Mouse (Mus musculus): ENCODE measurements around the gene Tln1. TPM values are rescaled to one million over a fixed set of nuclear protein-coding genes. Genes with fewer than 3 reads are reported as not detected.

Gene Tln1
- total RNA-seq (2023), result 100 to 1,000 TPM; 547 to 593 TPM

GRCm38 (mm10) chr4:43561997-43562768 lies at the start of gene Tln1, which contains the start of gene Creb3:
Gene Tln1, minus strand, starts transcription at chr4:43562691.
Gene Creb3, plus strand, starts transcription at chr4:43562332.

DNA sequence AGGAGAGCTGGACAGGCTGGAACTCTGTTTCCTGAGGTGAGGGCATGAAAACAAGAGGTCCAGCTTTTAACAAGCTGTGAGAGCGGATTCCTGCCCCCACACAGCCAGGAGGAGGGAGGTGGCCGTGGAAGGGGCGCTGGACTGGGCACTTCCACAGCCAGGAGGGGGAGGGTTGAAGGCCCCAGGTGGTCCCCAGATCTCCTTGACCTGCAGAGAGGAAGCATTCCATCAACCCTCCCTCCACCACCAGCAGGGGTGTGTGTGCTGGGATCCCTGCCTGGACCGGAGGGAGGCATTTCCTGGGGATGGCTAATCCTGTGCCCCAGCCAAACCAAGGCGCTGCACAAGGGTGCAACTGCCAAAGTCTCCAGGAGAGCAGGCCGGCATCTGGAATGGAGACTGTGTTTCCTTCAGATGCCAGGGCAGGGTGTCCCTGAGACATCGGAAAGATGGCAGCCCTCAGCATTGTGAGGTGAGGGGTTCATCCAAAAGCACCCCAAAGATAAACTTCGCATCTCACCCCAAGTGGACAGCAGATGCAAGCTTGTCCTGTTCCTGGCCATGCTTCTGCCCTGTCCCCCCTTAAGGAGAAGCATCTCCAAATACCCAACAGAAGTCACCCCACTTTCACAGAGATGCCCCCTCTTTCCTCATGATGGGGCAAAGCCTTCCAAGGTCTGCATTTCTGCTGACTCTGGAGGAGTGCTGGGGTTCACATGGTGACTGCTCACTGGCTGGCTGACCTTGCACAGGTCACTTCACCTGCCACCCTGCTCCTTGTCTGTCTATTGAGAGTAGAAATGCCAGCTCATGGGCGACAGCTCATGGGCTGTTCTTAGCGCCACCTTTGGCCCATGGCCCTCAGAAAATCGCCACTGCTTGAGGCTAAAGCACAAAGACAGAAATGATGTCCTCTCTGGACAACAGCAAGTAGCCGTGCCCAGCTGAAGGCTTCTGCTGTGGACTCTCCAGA lies 22.2 kb upstream of the Tln1 start, which contains the start of gene Msmp:
Gene Msmp (minus strand): TSS at position 51 of the 973 bp plus-strand sequence.

GRCm38 (mm10) chr4:43578376-43579204 lies 16.1 kb upstream of the Tln1 start, which contains the start of the genes Rgp1 and Gba2:
Gene Rgp1, plus strand, starts transcription at chr4:43578715.
Gene Gba2, minus strand, starts transcription at chr4:43578873.

GRCm38 (mm10) chr4:43506536-43507185 lies 55.8 kb downstream of the Tln1 start, which contains the start of gene Car9:
Gene Car9, plus strand, starts transcription at chr4:43506966.

GRCm38 (mm10) chr4:43499407-43500333 lies 62.8 kb downstream of the Tln1 start, which contains the start of gene Arhgef39:
Gene Arhgef39, minus strand, starts transcription at chr4:43499695.

GRCm38 (mm10) chr4:43492821-43493185 lies 69.7 kb downstream of the Tln1 start, which contains the start of gene Ccdc107:
Gene Ccdc107, plus strand, starts transcription at chr4:43492900.

DNA sequence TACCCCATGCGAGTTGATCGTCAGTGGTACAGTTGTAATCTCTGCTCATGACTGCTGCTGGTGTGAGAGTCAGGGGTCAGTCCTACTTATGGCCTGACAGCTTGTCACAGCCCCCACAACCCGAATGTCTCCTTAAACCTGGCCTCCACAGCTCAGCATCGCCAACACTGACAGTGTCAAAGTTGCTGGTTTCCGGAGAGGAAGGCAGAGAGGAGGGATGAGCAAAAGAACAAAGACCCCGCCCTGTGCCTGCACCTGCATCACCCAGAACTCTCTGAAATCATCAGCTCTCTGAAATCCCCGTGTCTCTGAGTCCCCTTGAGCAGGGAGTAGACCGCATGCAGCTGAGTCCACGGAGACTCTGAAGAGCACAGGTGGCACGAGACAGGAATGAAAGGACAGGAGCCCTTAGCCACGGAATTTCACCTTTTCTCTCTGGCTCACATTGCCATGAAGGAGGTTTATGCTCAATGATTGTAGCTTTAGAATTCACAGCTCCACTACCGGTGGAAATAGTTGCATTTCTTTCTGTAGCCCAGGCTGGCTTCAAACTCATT lies 78.9 kb downstream of the Tln1 start, which contains the start of gene Sit1:
Gene Sit1 (minus strand): TSS at position 200 of the 557 bp plus-strand sequence.

Other genes starting within 250 kb of the Tln1 start
- gene Rusc2, start 180.7 kb downstream of the Tln1 start, total RNA-seq (2023), result 1 to 10 TPM; 2.9 to 3.4 TPM
- not detected for gene Fam166b, start 133.6 kb downstream of the Tln1 start, total RNA-seq (2023)
- gene Tesk1, start 120.8 kb downstream of the Tln1 start, total RNA-seq (2023), result 1 to 10 TPM; 5.8 to 8.1 TPM
- gene Cd72, start 108.1 kb downstream of the Tln1 start, total RNA-seq (2023), result 10 to 100 TPM in 1 of 2 experiments, 1 to 10 TPM in 1; 2.2 to 24.5 TPM
- under 1 TPM in 1 of 2 experiments, not detected in 1; 0.31 TPM for gene Sit1, start 79.0 kb downstream of the Tln1 start, total RNA-seq (2023)
- 1 to 10 TPM; 5.1 to 5.2 TPM for gene Ccdc107, start 69.8 kb downstream of the Tln1 start, total RNA-seq (2023)
- gene Arhgef39, start 63.0 kb downstream of the Tln1 start, total RNA-seq (2023), result 10 to 100 TPM; 31.2 to 32.1 TPM
- 1 to 10 TPM; 1.1 to 2.6 TPM for gene Car9, start 55.7 kb downstream of the Tln1 start, total RNA-seq (2023)
- gene Tpm2, start 38.9 kb downstream of the Tln1 start, total RNA-seq (2023), result under 1 TPM; 0.60 to 0.68 TPM
- 10 to 100 TPM; 67.4 to 72.8 TPM for gene Creb3, start 359 bp downstream of the Tln1 start, total RNA-seq (2023)
- gene Rgp1, start 16.0 kb upstream of the Tln1 start, total RNA-seq (2023), result 10 to 100 TPM; 47.1 to 49.4 TPM
- gene Gba2, start 16.2 kb upstream of the Tln1 start, total RNA-seq (2023), result 10 to 100 TPM; 28.4 to 32.8 TPM
- gene Msmp, start 21.8 kb upstream of the Tln1 start, total RNA-seq (2023), result not detected
- under 1 TPM; 0.33 to 0.80 TPM for gene Npr2, start 69.2 kb upstream of the Tln1 start, total RNA-seq (2023)
- gene Spag8, start 90.9 kb upstream of the Tln1 start, total RNA-seq (2023), result not detected
- gene Hint2, start 93.8 kb upstream of the Tln1 start, total RNA-seq (2023), result 10 to 100 TPM in 1 of 2 experiments, 1 to 10 TPM in 1; 8.7 to 10.2 TPM
- gene Tmem8b, start 106.3 kb upstream of the Tln1 start, total RNA-seq (2023), result under 1 TPM; 0.60 to 0.66 TPM
- gene Fam221b, start 106.5 kb upstream of the Tln1 start, total RNA-seq (2023), result under 1 TPM in 1 of 2 experiments, not detected in 1; 0.11 TPM
- gene Olfr70, start 138.1 kb upstream of the Tln1 start, total RNA-seq (2023), result not detected
- not detected for gene Olfr71, start 147.6 kb upstream of the Tln1 start, total RNA-seq (2023)
- gene Hrct1, start 164.5 kb upstream of the Tln1 start, total RNA-seq (2023), result not detected
- gene Spaar, start 167.3 kb upstream of the Tln1 start, total RNA-seq (2023), result not detected
- gene Olfr159, start 208.3 kb upstream of the Tln1 start, total RNA-seq (2023), result not detected